Mouse (Mus musculus): ENCODE data around the gene Senp1. TPM values are rescaled to one million over a fixed set of nuclear protein-coding genes. Genes with fewer than 3 reads are reported as not detected.

Senp1 gene
- polyA plus RNA-seq, 1 experiment = 13.1 TPM

DNA sequence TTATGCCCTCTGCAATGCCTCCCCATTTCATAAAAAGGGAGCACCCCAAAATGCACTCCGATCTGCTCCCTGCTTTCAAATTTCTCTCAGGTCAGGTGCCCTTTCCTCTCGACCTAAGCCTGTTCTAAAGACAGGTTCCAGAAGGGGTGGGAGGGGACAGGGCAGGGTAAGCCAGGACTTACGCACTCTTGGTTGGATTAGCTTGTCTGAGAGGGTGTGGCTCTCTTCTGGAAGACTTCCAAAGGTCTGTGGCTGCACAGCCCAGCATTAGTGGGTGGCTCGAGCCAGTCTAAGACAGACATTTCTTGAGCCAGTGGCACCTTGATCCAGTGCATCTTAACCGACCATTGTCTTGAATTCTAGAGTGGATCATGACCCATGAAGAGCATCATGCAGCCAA, 18.2 kb upstream of the Senp1 start:
- no peak overlapping the region for H3K4me3 ChIP-seq (replicated peaks; ENCODE audit: extremely low read depth, low read depth, low read length)
- TF ChIP-seq CTCF (IDR thresholded peaks at IDR 0.05; ENCODE audit: insufficient read depth, low read length) (no peak), POLR2A (IDR thresholded peaks at IDR 0.05; ENCODE audit: borderline replicate concordance, extremely low read depth, low read depth, low read length) (no peak)
- 56% methylated on average over 5 of the region's 5 CpGs for WGBS
- no peak for DNase-seq
- H3K4me1 ChIP-seq (ENCODE audit: control insufficient read depth, insufficient read depth, low read length) = no peaks in the 10 kb centered on the region; the same call in 1 of the 2 replicates

DNA sequence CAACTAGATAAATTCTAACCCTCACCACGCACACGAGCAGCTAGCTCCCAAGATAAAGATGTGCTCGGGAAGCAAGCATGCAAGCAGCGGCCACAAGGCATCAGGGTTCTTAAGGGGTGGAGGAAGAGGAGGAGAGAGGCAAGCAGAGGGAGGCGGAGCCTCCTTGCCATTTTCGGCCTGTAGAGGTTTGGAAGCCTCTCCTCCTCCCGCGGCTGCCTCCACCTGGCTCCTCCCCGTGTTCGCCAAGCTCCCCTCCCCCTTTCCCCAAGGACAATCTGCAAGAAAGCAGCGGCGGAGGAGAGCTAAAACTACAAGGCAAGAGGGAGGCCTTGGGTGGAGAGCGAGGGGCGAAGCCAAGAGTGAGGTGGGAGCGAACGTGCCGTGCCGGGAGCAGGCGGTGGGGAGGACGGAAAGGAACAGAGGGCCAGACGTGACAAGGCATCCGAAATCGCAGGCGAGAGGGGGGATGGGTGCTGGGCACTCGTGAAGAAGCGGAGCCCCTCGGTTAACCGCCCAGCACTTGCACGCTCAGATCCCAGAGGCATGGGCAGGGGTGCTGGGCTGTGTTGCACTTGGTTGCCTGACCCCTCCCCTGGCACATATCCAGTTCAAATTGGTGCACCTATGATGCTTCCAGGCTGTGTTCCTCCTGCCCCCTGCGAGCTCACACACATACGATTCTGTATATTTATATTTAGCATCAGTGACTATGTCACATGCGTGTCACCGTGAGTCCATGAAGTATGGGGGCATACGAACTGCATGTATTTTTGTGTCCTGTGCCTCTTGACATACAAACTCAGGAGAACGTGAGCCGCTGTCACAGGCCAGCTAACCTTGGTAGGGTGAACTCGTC, 15.0 kb upstream of the Senp1 start:
- TF ChIP-seq CTCF (IDR thresholded peaks at IDR 0.05; ENCODE audit: insufficient read depth, low read length) (no peak), POLR2A (IDR thresholded peaks at IDR 0.05; ENCODE audit: borderline replicate concordance, extremely low read depth, low read depth, low read length) (peak; percentile 52; the same call in 1 of the 2 replicates)
- peak overlapping the region; percentile 64 for H3K4me3 ChIP-seq (replicated peaks; ENCODE audit: extremely low read depth, low read depth, low read length)
- no peaks in the 10 kb centered on the region; the same call in 1 of the 2 replicates for H3K4me1 ChIP-seq (ENCODE audit: control insufficient read depth, insufficient read depth, low read length)
- WGBS = 3% methylated on average over 37 of the region's 37 CpGs
- peak; percentile 73 for DNase-seq

DNA sequence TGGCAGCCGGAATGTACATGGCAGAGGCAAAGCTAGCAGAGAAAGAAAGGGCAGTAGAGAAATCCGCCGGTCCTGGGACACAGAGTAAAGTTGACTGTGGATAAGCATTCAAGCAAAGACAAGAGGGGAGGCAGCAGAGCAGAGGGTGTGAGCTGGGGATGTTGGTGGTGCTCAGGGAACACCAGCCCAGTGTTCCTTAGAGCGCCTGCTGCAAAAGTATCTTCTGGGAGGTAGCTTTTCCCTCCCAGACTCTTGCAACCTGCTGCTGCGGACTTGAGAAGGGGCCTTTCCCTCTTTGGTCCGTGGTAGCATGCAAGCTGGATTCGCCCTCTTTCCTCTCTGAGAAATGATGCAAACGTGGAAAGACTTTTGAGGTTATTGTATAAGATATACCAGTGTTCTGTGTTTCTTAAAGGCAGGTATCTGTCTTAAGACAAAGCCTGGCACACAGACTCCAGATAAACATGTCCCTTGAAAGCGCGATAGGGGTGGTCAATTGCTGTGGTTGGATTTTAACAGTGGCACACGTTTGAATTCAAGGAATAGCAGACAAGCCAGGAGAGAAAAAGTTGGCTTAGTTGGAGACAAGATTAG, 14.3 kb upstream of the Senp1 start:
- peak overlapping the region; percentile 64 for H3K4me3 ChIP-seq (replicated peaks; ENCODE audit: extremely low read depth, low read depth, low read length)
- no peaks in the 10 kb centered on the region; the same call in 1 of the 2 replicates for H3K4me1 ChIP-seq (ENCODE audit: control insufficient read depth, insufficient read depth, low read length)
- DNase-seq = no peak
- no peak for TF ChIP-seq POLR2A (IDR thresholded peaks at IDR 0.05; ENCODE audit: borderline replicate concordance, extremely low read depth, low read depth, low read length)
- no peak for TF ChIP-seq CTCF (IDR thresholded peaks at IDR 0.05; ENCODE audit: insufficient read depth, low read length)
- 40% methylated on average over 11 of the region's 11 CpGs for WGBS

DNA sequence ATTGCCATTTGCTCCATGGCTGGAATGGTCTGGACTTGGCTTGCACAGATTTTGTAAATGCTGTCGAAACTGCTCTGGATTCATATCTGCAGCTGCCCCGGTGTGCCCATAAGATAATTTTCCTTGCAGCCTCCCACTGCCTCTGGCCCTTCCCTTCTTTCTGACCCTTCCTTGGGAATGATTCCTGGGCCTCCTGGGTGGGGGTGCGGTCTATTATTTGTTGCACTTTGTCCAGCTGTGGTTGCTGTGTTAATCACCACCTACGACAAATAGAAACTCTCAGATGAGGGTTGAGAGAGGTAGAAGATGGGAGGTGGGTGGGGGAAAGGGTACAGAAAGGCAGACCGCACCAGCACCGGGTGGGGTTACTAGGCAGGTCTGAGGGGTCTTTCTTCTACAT, 13.7 kb upstream of the Senp1 start:
- TF ChIP-seq POLR2A (IDR thresholded peaks at IDR 0.05; ENCODE audit: borderline replicate concordance, extremely low read depth, low read depth, low read length) = no peak
- TF ChIP-seq CTCF (IDR thresholded peaks at IDR 0.05; ENCODE audit: insufficient read depth, low read length) = no peak
- no peak for DNase-seq
- Histone ChIP-seq H3K4me1 (ENCODE audit: control insufficient read depth, insufficient read depth, low read length) (no peaks in the 10 kb centered on the region; the same call in 1 of the 2 replicates), H3K4me3 (replicated peaks; ENCODE audit: extremely low read depth, low read depth, low read length) (no peak overlapping the region)
- WGBS = 82% methylated on average over 6 of the region's 6 CpGs

DNA sequence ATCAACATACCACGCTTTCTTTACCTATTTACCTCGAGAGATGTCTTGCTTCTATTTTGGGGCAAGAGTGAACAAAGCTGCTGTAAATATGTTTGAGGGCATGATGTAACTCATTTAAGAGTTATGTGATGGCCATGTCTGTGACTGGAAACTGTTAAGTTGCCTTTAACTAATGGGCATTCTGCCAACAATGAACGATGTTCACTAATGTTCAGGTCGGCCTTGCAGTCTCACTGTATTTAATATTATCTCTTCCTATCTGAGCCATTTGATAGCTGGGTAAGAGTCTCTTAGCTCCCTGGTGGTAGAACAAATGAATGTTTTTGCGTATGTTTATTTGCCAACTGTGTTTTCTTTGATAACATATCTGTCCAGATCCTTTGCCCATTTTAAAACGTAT, 13.0 kb upstream of the Senp1 start:
- no peak overlapping the region for H3K4me3 ChIP-seq (replicated peaks; ENCODE audit: extremely low read depth, low read depth, low read length)
- TF ChIP-seq CTCF (IDR thresholded peaks at IDR 0.05; ENCODE audit: insufficient read depth, low read length) = no peak
- TF ChIP-seq POLR2A (IDR thresholded peaks at IDR 0.05; ENCODE audit: borderline replicate concordance, extremely low read depth, low read depth, low read length) = no peak
- H3K4me1 ChIP-seq (ENCODE audit: control insufficient read depth, insufficient read depth, low read length) = no peaks in the 10 kb centered on the region; the same call in 1 of the 2 replicates
- DNase-seq = no peak
- WGBS = 56% methylated on average over 6 of the region's 6 CpGs

DNA sequence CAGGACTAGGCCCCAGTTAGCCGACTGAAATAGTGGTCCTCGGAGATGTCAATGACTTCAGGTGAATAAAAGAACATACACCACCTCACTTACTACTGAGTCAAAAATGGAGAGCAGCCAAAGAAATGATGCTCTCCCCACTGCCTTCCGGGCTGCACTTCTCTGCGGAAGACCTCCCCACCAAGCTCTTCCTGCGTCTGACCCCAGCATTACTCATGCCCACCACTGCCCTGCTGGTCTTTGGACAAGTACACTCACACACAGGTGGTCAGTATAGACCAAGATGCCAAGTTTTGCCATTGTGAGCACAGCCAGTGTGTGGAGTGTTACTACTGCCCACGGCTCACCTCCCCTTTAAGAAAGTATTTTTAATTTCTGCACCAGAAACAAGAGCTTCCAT, 8.9 kb upstream of the Senp1 start:
- no peaks in the 10 kb centered on the region for H3K4me1 ChIP-seq (ENCODE audit: control insufficient read depth, insufficient read depth, low read length)
- DNase-seq = no peak
- no peak overlapping the region for H3K4me3 ChIP-seq (replicated peaks; ENCODE audit: extremely low read depth, low read depth, low read length)
- TF ChIP-seq CTCF (IDR thresholded peaks at IDR 0.05; ENCODE audit: insufficient read depth, low read length) = no peak
- TF ChIP-seq POLR2A (IDR thresholded peaks at IDR 0.05; ENCODE audit: borderline replicate concordance, extremely low read depth, low read depth, low read length) = no peak
- WGBS = 84% methylated on average over 6 of the region's 6 CpGs

DNA sequence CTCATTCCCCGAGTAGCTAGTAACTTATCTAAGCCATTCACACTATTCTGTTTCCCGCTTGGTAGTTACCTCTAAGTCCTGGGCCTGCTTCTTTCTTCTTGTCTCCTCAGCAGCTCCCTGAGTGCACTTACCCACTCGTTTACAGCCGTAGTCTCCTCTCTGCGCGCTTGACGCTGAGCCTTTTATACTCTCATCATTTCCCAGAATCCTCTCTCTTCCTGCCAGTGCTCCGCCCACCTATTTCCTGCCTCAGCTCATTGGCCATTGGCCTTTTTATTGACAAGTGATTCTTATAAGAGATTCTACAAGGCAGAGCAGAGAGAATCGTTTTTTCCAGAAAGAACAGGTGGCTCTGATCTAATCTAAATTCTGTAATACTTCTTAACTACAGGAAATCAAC, 5.0 kb upstream of the Senp1 start:
- TF ChIP-seq POLR2A (IDR thresholded peaks at IDR 0.05; ENCODE audit: borderline replicate concordance, extremely low read depth, low read depth, low read length) = no peak
- TF ChIP-seq CTCF (IDR thresholded peaks at IDR 0.05; ENCODE audit: insufficient read depth, low read length) = no peak
- H3K4me1 ChIP-seq (ENCODE audit: control insufficient read depth, insufficient read depth, low read length) = no peaks in the 10 kb centered on the region
- no peak overlapping the region for H3K4me3 ChIP-seq (replicated peaks; ENCODE audit: extremely low read depth, low read depth, low read length)
- DNase-seq = no peak
- 81% methylated on average over 9 of the region's 9 CpGs for WGBS

DNA sequence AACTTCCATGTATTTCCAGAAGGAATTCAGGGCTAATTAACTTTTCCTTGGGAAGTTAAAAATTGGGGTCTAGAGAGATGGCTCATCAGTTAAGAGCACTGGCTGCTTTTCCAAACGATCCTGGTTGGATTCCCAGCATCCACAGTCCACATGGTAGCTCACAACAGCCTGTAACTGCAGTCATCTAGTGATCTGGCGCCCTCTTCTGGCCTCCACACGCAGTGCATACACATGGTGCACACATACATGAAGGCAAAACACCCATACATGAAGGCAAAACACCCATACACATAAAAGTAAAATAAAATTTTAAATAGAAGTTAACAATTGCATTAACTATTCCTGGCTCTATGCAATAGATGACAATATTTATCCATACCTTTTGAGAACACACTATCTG, 3.4 kb upstream of the Senp1 start:
- TF ChIP-seq CTCF (IDR thresholded peaks at IDR 0.05; ENCODE audit: insufficient read depth, low read length) (0 out of 2 replicates have a peak, but pooled peaks have one; percentile 15), POLR2A (IDR thresholded peaks at IDR 0.05; ENCODE audit: borderline replicate concordance, extremely low read depth, low read depth, low read length) (no peak)
- 44% methylated on average over 3 of the region's 3 CpGs for WGBS
- no peak for DNase-seq
- no peak overlapping the region for H3K4me3 ChIP-seq (replicated peaks; ENCODE audit: extremely low read depth, low read depth, low read length)
- H3K4me1 ChIP-seq (ENCODE audit: control insufficient read depth, insufficient read depth, low read length) = peaks cover 6% of the 10 kb centered on the region

DNA sequence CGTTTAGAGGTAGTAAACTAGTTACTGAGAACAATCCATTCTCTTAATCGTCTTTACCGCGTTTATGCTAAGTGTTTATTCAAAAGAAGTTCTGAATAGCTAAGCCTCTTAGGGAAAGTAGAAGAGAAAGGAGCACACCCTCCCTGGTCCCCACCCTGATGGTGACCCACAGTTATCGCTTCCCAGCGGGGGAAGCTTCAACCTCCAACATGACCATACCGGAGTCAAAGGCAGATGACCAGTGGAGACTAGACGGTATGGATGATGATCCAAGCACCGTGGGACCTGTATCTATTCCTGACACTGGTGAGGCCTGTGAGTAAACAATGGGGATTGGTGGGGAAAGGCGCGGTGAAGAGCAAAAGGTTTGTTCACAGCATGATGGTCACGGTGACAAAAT, 1.4 kb upstream of the Senp1 start:
- DNase-seq = no peak
- Histone ChIP-seq H3K4me3 (replicated peaks; ENCODE audit: extremely low read depth, low read depth, low read length) (no peak overlapping the region), H3K4me1 (ENCODE audit: control insufficient read depth, insufficient read depth, low read length) (peaks cover 8% of the 10 kb centered on the region)
- TF ChIP-seq POLR2A (IDR thresholded peaks at IDR 0.05; ENCODE audit: borderline replicate concordance, extremely low read depth, low read depth, low read length) = no peak
- TF ChIP-seq CTCF (IDR thresholded peaks at IDR 0.05; ENCODE audit: insufficient read depth, low read length) = no peak
- WGBS = 91% methylated on average over 12 of the region's 12 CpGs

Data from lung, adult 2 months (tissue).